Mouse (Mus musculus) frontal cortex, postnatal 14 days (tissue): Measurements from ENCODE around the gene Elovl2.
"Not testable (repeated sequence)": the region's sequence is repeated elsewhere in the genome, so short reads cannot be mapped to it uniquely, and the experiment has no call there.

Experiments used
- DNase-seq, 2 experiments: peaks; one replicate each; pipeline ENCODE4 v3.0.0; 2022; ENCODE audit warnings: low spot score in 2 of 2

Elovl2 gene

GRCm38 (mm10) chr13:41235181-41235580 lies 15.0 kb upstream of the Elovl2 start:
- no peak for DNase-seq

GRCm38 (mm10) chr13:41233241-41233640 lies 13.0 kb upstream of the Elovl2 start:
- no peak for DNase-seq

GRCm38 (mm10) chr13:41232209-41232608 lies 12.0 kb upstream of the Elovl2 start:
- DNase-seq: no peak

GRCm38 (mm10) chr13:41231389-41231983 lies 11.3 kb upstream of the Elovl2 start:
- DNase-seq: no peak

- DNase-seq: no peak
Observed at GRCm38 (mm10) chr13:41230256-41230655, 10.1 kb upstream of the Elovl2 start.

- no peak for DNase-seq
Observed at GRCm38 (mm10) chr13:41228060-41228459, 7.9 kb upstream of the Elovl2 start.

GRCm38 (mm10) chr13:41226513-41226912 lies 6.3 kb upstream of the Elovl2 start:
- DNase-seq: no peak

- peak in 1 of 2 experiments; percentile 27 for DNase-seq
Observed at GRCm38 (mm10) chr13:41219687-41220303, 410 bp downstream of the Elovl2 start.

- no peak for DNase-seq
Observed at GRCm38 (mm10) chr13:41219056-41219455, 1.1 kb downstream of the Elovl2 start.

GRCm38 (mm10) chr13:41216236-41216635 lies 4.0 kb downstream of the Elovl2 start:
- DNase-seq: no peak

- no peak for DNase-seq
Observed at GRCm38 (mm10) chr13:41215669-41216068, 4.5 kb downstream of the Elovl2 start.

GRCm38 (mm10) chr13:41212558-41213322 lies 7.5 kb downstream of the Elovl2 start:
- DNase-seq: no peak

GRCm38 (mm10) chr13:41211276-41211675 lies 8.9 kb downstream of the Elovl2 start:
- no peak for DNase-seq

GRCm38 (mm10) chr13:41206241-41206640 lies 14.0 kb downstream of the Elovl2 start:
- DNase-seq: no peak

- not testable (repeated sequence) for DNase-seq
Observed at GRCm38 (mm10) chr13:41205568-41205967, 14.6 kb downstream of the Elovl2 start.

- DNase-seq: no peak
Observed at GRCm38 (mm10) chr13:41203691-41204090, 16.5 kb downstream of the Elovl2 start.

- DNase-seq: no peak
Observed at GRCm38 (mm10) chr13:41203289-41203688, 16.9 kb downstream of the Elovl2 start.

- no peak for DNase-seq
Observed at GRCm38 (mm10) chr13:41200861-41201260, 19.3 kb downstream of the Elovl2 start.

- DNase-seq: no peak
Observed at GRCm38 (mm10) chr13:41195640-41196333, 24.4 kb downstream of the Elovl2 start.

- no peak for DNase-seq
Observed at GRCm38 (mm10) chr13:41187886-41188285, 32.3 kb downstream of the Elovl2 start.

- no peak for DNase-seq
Observed at GRCm38 (mm10) chr13:41158426-41158825, 61.8 kb downstream of the Elovl2 start.

- DNase-seq: no peak
Observed at GRCm38 (mm10) chr13:41153146-41153545, 67.1 kb downstream of the Elovl2 start.
